Mouse (Mus musculus) midbrain, embryonic 15.5 days (tissue): ENCODE results near the gene Gm49355. TPM values are rescaled to one million over a fixed set of nuclear protein-coding genes. Genes with fewer than 3 reads are reported as not detected.

Source experiments
- ATAC-seq: fragments of 200-750 bp; cut with Nextera tagmentation; replicated peaks from 2 replicates; pipeline ENCODE4 v1.8.0; 2017; ENCODE audit warnings: moderate TSS enrichment
- H3K27ac ChIP-seq: fragments of 300-500 bp; sonication (generic); 2 replicates; pipeline ENCODE4 v1.5.1; 2015; ENCODE audit warnings: mild to moderate bottlenecking, inconsistent platforms
- H3K27me3 ChIP-seq: fragments of 300-500 bp; sonication (generic); replicated peaks from 2 replicates; pipeline ENCODE4 v1.6.1; 2015; ENCODE audit warnings: inconsistent platforms
- H3K36me3 ChIP-seq: fragments of 300-500 bp; sonication (generic); replicated peaks from 2 replicates; pipeline ENCODE4 v1.6.1; 2015; ENCODE audit warnings: inconsistent platforms
- H3K4me1 ChIP-seq: fragments of 300-500 bp; sonication (generic); 2 replicates; pipeline ENCODE4 v1.6.1; 2015; ENCODE audit warnings: inconsistent platforms
- H3K4me2 ChIP-seq: fragments of 300-500 bp; sonication (generic); 2 replicates; pipeline ENCODE4 v1.6.1; 2015; ENCODE audit warnings: inconsistent platforms, mild to moderate bottlenecking, moderate library complexity
- H3K4me3 ChIP-seq: fragments of 300-500 bp; sonication (generic); 2 replicates; pipeline ENCODE4 v1.5.1; 2015; ENCODE audit warnings: mild to moderate bottlenecking, inconsistent platforms
- H3K9ac ChIP-seq: fragments of 300-500 bp; sonication (generic); 2 replicates; pipeline ENCODE4 v1.6.1; 2015; ENCODE audit warnings: mild to moderate bottlenecking, inconsistent platforms
- H3K9me3 ChIP-seq: fragments of 300-500 bp; sonication (generic); 2 replicates; pipeline ENCODE4 v1.6.1; 2016; ENCODE audit warnings: inconsistent platforms
- WGBS: fragments of 180-500 bp; shearing (Covaris S2); methylation state at CpG from one replicate; pipeline ENCODE4 v1.1.7; 2015; ENCODE audit warnings: mixed read lengths; 5-methylcytosine and 5-hydroxymethylcytosine counted together
- polyA plus RNA-seq: library from polyadenylated mRNA; unstranded; fragments of >200 nt; fragmentation: Nextera tagmentation; extraction: Ambion mirVana; gene quantifications from 2 replicates; pipeline ENCODE4 v1.2.1, GENCODE M21; 2015

Gene Gm49355
- polyA plus RNA-seq, 1 experiment from 2014 or later: not detected

DNA sequence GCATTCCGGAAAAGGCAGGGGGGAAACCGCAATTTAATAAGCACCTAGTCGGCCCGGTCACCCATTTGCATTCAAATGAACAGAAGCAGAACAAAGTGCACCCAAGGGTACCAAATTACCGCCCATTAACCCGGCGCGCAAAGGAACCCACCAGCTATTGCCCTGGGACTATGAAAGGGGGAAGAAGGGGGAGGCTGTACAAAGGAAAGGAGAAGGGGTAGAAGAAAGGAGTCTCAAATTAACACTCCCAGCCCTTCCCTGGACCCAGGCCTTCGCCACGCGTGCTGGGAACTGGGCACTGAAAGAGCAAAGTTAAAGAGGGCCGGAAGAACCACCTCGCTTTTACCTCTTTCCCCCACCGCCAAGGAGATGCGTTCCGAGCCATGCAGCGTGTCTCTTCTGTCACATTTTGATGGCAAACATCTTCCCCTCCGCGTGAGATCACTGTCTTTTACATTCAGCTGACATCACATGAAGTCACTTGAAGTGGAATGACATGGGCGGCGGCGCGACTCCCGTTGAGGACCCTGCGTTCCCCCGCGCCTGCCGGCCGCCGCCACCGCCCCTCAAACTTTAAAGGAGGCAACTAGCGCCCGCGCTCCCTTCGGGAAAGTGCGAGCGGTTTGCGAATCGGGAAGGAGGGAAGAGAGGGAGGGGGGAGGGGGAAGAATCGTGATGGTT, 61.6 kb downstream of the Gm49355 start:
- no peak overlapping the region for H3K9ac ChIP-seq
- no peak overlapping the region for H3K27ac ChIP-seq
- H3K4me1 ChIP-seq: peaks cover 20% of the 10 kb centered on the region
- peak overlapping the region; percentile 11 for H3K4me2 ChIP-seq
- H3K4me3 ChIP-seq: peak overlapping the region; percentile 12
- ATAC-seq: no peak
- H3K36me3 ChIP-seq: no peaks in the 10 kb centered on the region
- peaks cover 73% of the 10 kb centered on the region for H3K27me3 ChIP-seq
- H3K9me3 ChIP-seq: no peaks in the 10 kb centered on the region
- under 1% methylated on average over 40 of the region's 40 CpGs for WGBS

DNA sequence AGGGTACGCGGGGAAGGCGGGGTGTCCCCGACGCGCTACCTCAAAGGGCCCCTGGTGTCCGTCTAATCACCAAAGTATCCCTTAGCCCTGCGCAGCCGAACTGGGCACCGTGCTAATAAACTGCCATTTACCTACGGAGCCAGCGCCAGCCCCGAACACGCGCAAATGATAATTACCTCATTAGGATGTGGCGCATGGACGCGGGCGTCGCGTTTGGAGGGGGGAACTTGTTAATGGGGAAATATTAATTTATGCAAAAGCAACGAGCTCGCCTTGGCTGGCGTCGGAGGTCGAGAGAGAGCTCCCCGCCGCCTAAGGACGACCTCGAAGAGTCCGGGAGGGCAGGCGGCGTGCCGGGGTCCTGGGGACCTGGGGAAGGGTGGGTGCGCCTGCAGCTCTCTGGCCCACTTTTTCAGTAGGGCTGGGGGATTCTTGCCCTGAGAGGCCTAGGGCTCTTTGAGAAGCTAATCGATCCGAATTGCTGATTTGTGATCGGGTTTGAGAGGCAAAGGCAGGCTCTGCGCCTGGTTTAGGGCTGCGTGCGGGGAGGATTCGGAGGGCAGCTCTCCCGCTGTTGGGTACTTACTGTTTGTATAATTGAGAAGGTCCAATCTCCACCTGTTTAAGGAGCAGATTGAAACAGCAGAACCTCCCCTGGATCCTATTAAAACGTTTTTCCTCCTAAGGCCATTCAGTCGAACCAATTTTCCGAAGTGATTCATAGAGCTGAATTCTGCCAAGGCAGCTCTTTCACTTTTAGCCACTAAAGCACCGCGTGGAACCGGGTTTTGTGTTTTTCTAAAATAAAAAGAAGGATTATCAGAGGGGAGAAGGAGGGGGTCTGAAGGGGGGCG, 62.5 kb downstream of the Gm49355 start:
- WGBS: under 1% methylated on average over 50 of the region's 50 CpGs
- H3K27ac ChIP-seq: no peak overlapping the region
- H3K9me3 ChIP-seq: no peaks in the 10 kb centered on the region
- peaks cover 81% of the 10 kb centered on the region for H3K27me3 ChIP-seq
- peak overlapping the region; percentile 11 for H3K4me2 ChIP-seq
- ATAC-seq: no peak
- H3K4me1 ChIP-seq: peaks cover 20% of the 10 kb centered on the region
- peak overlapping the region; percentile 3; the same call in 1 of the 2 replicates for H3K4me3 ChIP-seq
- H3K9ac ChIP-seq: no peak overlapping the region
- H3K36me3 ChIP-seq: no peaks in the 10 kb centered on the region

DNA sequence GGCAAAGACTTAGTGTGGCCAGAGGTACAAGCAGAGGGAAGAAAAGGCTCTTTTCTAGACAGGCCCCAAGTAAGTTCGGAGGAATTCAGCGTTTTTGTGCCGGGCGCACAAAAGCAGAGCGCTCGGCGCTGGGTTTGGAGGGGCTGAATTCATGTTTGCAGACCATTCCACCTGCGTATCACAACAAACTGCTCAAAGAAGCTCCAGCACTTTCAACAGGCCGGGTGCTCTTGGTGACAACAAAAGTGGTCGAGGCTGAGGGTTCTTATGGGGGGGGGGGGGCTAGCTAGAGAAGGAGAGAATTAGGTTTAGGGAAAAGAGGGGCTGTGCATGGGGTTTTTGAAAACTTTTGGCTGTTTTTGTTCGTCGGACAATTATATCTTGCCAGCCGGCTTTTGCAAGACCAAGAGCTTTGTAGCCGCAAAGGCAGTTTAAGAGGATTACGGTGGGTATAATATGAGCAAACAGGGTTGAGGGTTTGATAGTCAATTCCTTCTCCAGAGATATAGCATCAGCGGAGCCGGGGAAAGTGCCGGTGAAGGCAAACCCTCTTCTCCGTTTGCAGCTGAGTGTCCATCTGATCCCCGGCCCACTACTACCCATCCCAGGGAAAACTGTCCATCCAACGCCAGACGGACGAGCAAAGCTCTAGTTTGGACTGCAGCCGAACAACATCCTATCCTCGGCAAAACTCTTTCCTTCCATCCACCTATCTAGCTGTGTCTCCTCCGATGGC, 63.3 kb downstream of the Gm49355 start:
- Histone ChIP-seq H3K27ac (no peak overlapping the region), H3K9ac (no peak overlapping the region), H3K4me1 (peaks cover 18% of the 10 kb centered on the region), H3K27me3 (peaks cover 81% of the 10 kb centered on the region), H3K9me3 (no peaks in the 10 kb centered on the region), H3K4me3 (no peak overlapping the region), H3K36me3 (no peaks in the 10 kb centered on the region), H3K4me2 (peak overlapping the region; percentile 11)
- ATAC-seq: no peak
- WGBS: under 1% methylated on average over 26 of the region's 26 CpGs

DNA sequence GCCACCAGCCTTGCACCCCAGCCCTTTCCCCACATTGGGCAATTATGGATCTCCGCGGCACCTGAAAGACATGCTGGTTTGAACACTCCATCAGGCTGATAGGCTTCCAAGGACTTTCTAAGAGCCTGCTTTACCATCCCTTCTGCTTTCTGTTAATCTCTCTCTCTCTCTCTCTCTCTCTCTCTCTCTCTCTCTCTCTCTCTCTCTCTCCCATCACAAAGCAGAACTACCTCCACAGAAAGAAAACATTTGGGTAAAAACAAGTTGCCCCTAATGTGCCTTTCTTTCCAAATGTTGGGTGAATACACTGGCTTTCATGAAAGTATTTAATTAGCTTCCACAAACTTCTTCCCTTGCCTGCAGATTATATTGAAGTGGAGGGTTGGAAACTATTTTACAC, 64.3 kb downstream of the Gm49355 start, which contains the start of gene Fezf2:
TSS of gene Fezf2 (minus strand) at position 101 of the 400 bp plus-strand sequence.
- no peak for ATAC-seq
- Histone ChIP-seq H3K27ac (no peak within 1 kb of the TSS), H3K4me3 (no peak within 1 kb of the TSS), H3K4me2 (no peak within 1 kb of the TSS), H3K9me3 (no peaks in the 10 kb centered on the region), H3K4me1 (peaks cover 18% of the 10 kb centered on the region), H3K36me3 (no peaks in the 10 kb centered on the region), H3K9ac (no peak within 1 kb of the TSS), H3K27me3 (peaks cover 86% of the 10 kb centered on the region)
- WGBS: 0% methylated on average over 2 of the region's 2 CpGs

DNA sequence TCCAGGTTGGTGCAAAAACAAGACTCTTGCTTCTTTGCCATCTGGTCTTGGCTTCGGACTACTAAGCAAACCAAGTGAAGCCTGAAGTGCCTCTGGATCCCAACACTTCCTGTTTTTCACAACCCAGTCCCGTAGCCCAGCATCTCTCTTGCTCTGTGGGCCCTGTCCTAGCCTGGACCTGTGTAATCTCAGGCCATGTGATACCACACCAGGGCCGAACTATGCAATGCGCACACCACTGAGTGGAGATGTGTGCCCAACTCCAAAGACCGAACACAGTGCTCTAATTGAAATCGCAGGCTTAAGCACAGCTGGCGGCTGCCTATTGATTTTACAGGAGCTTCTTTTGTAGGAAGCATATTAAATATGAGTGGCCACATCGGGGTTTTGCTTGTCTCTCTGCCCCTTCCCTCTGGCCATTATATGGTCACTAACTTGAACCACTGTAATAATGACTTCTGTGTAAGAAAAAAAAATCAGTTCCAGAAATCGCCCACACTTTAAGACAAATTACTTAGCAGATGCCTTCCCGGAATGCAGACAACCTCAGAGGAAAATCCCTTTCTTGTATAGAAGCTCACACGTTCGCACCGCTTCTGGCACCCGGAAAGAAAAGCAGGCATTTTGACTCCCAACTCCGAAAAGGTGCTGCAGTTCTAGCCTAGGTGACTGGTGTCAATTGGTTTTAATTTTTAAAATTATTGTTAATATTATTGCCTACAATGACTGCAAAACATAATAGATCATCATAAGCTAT, 65.7 kb downstream of the Gm49355 start:
- H3K9ac ChIP-seq: no peak overlapping the region
- no peak overlapping the region for H3K4me2 ChIP-seq
- H3K4me1 ChIP-seq: peaks cover 15% of the 10 kb centered on the region
- ATAC-seq: no peak
- H3K36me3 ChIP-seq: no peaks in the 10 kb centered on the region
- no peaks in the 10 kb centered on the region for H3K9me3 ChIP-seq
- 12% methylated on average over 15 of the region's 15 CpGs for WGBS
- no peak overlapping the region for H3K4me3 ChIP-seq
- no peak overlapping the region for H3K27ac ChIP-seq
- H3K27me3 ChIP-seq: peaks cover 87% of the 10 kb centered on the region

DNA sequence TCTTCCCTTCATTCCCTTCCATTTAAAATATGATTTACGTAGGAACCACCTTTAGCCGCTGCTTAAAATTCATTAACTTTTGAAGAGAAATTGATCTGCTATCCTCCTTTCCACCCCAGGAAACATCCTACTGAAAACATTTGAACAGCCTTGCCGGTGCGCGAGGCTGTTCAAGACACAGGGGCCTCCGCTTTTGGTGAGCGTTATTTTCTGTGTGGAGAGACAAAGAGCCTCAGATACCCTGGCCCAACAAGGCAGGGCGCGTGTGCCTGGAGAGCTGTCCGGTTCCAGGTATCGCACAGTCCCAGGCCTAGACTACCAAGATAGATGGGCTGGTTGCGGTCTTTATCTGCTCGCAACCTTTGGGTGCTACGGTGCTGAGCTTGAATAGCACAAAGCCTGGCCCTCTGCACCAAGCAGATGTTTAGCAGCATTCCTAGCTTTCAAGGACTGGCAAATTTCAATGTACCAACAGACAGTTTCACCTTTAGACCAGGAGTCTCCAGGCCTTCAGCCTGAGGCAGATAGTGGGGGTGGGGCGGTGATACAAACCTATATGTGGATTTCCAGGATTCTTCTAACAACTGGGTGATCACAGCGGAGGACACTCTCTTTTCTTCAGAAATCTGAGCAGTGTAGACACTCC, 66.6 kb downstream of the Gm49355 start:
- no peak overlapping the region for H3K4me2 ChIP-seq
- H3K9ac ChIP-seq: no peak overlapping the region
- H3K36me3 ChIP-seq: no peaks in the 10 kb centered on the region
- no peak overlapping the region for H3K4me3 ChIP-seq
- WGBS: 8% methylated on average over 16 of the region's 16 CpGs
- no peak overlapping the region for H3K27ac ChIP-seq
- H3K27me3 ChIP-seq: peaks cover 85% of the 10 kb centered on the region
- no peaks in the 10 kb centered on the region for H3K9me3 ChIP-seq
- peaks cover 8% of the 10 kb centered on the region; the same call in 1 of the 2 replicates for H3K4me1 ChIP-seq
- no peak for ATAC-seq

Other genes with a start within 250 kb of the Gm49355 start
- 34.8 and 37.5 TPM in 2 replicates for gene 3830406C13Rik, start 197 bp downstream of the Gm49355 start, polyA plus RNA-seq
- gene Fezf2, start 64.2 kb downstream of the Gm49355 start, polyA plus RNA-seq: 4.1 and 4.2 TPM in 2 replicates